Mouse (Mus musculus): ENCODE results near the gene Carmil2. TPM values are rescaled to one million over a fixed set of nuclear protein-coding genes. Genes with fewer than 3 reads are reported as not detected.

Gene Carmil2
- total RNA-seq, 2 experiments from 2014 or later = 1.2 to 1.4 TPM

- DNase-seq = no peak
Observed at GRCm38 (mm10) chr8:105695080-105695780, 9.2 kb downstream of the Carmil2 start.

GRCm38 (mm10) chr8:105697196-105697780 is 11.2 kb downstream of the Carmil2 start:
- DNase-seq = no peak

GRCm38 (mm10) chr8:105698734-105699133 is 12.7 kb downstream of the Carmil2 start:
- DNase-seq = no peak

- DNase-seq = no peak
Observed at GRCm38 (mm10) chr8:105699488-105700215, 13.6 kb downstream of the Carmil2 start.

DNA sequence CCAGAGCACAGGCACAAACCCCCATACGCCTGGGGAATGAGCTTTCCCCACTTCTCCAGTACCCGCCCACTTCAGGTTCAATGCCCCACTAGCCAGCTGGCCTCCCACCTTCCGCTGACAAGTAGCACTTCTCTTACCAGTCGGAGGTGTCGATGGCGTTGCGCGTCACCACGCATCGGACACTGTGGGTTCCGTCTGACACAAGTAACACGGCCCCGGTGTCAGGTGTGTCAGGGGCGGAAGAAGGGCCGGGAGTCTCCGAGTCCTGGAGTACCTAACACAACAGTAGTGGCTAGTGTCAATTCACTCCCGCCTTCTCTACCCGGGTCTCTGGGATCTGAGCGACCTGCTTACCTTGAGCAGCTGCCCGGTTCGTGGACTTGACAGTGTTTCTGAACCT is 14.5 kb downstream of the Carmil2 start:
- peak; percentile 46 to 52 for DNase-seq

DNA sequence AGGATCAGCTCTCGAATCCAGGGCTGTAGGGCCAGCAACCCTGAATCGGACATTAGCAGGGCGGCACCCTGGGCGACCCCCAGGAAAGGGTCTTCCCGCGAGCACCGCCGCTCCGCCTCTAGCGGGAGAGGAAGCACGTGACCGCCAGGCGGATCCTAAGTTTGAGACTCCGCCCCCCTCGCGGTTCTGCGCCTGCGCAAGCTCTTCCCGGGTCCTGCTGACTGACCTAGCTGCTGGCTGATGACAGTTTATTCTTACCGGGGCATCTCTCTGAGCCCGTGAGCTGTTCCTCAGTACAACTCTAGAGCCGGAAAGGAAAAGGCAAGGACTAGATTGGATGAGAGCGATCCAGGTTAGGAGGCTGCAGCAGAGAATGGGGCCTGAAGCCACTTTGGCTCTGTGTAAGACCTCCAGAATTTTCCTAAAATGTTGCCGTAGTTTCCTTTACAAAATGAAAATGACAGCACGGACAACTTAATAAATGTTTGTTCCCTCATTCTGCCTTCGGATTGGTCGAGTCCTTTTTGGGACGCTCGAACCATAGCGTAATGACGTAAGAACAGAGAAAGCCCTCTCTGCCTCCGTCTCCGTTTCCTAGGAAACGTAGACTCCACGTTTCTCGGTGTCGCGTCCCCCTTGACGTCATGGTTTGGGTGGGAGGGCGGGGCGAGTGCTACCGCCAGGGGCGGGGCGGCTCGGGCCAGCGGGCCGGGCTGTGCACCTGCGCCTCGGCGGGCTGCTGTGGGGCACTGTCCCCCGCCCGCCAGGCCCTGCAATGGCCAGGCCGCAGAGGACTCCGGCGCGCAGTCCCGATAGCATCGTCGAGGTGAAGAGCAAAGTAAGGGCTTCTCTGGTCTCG is 15.1 kb downstream of the Carmil2 start, which contains the start of the genes Acd and Pard6a:
TSS of gene Acd (minus strand) at position 137 of the 859 bp plus-strand sequence.
TSS of gene Pard6a (plus strand) at position 183 of the 859 bp plus-strand sequence.
- DNase-seq = peak; percentile 98

DNA sequence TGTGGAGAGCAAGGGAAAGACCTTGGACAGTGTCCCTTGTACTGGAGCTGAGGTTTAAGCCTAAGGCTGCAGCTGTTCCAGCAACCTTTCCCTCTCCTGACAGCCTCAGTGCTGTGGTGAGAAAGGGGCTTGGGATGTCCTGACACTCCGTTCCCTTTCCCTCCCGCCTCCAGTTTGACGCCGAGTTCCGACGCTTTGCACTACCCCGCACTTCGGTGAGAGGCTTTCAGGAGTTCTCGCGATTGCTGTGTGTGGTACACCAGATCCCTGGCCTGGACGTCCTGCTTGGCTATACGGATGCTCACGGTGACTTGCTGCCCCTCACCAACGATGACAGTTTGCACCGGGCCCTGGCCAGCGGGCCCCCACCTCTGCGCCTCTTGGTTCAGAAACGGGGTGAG is 15.9 kb downstream of the Carmil2 start:
- no peak for DNase-seq

GRCm38 (mm10) chr8:105702731-105703415 is 16.8 kb downstream of the Carmil2 start:
- no peak for DNase-seq

GRCm38 (mm10) chr8:105704146-105704812 is 18.2 kb downstream of the Carmil2 start:
- DNase-seq = no peak

DNA sequence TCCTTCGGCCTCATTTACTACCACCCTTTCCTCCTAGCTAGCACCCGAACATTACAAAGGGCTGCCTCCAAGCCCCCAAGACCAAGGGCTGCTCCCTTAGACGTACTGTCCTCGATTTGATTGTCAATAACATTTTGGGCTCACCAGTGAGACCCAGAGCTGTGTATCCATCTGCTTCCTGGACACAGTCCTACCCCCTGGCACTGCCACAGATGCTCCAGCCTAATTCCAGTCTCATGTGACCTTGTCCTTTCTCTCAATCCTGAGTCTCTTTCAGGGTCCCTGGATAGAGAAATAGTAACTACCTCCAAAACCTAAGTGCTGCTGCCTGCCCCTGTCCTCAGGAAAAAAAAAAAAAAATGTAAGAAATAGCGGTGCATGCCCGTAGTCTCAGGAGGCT is 18.9 kb downstream of the Carmil2 start:
- DNase-seq = no peak

DNA sequence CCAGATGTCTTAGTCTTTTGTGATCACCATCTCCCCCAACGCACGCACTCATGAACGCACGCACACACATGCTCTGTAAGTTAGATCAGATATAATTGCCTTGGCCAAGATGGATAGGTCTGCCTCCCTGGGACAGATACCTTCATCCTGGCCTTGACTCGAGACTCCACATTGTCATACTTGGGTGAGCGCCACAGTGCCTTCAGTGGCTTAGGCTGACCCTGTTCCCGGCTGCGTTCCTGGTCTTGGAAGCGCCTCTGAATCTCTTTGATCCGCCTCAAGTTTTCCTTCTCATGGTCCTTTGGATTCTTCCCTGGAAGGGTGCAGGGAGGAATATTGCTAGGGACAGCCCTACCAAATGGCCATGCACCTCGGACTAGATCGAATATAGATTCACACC is 20.4 kb downstream of the Carmil2 start:
- DNase-seq = no peak

DNA sequence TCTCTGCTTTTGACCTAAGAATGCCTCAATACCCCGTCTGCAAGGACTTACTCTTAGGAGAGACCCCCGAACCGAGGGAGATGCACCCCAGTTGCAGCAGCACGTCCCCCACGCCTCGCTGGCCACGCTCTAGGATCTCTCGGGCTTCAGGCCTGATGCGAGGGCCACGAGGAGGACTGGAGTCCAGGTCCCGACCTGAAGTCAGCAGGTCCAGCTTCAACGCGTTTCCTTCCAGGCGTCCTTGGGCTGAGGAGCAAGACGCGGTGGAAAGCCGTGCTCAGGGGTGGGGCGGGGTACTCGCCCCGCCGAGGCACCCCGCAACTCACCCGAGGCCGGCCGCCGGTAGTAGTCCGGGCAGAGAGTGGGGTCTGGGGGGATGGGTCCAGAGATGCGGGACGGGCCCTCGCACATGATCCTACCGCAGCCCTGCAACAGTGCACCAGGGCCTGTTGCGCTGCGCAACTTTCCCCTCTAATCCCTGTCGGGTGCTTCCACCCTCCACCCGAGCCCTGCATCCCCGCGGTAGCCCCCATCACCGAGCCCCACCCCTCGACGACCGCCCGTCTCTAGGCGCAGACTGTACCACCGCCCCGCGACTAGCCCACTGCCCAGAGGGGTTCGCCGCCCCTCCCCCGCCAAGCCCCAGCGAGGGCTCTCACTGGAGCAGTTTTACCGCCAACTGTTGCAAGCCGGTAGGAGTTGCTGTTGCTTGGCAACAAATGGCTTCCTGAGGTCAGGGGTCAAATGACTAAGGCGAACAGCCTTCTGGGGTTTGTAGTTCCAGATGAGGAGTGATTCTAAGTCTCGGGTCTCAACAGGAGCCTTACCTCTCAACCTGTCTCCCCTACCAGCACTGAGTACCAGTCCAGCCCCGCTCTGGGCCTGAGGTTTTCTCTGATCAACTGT is 21.7 kb downstream of the Carmil2 start, which contains the start of the genes 4933405L10Rik and Enkd1:
TSS of gene 4933405L10Rik (plus strand) at position 158 of the 906 bp plus-strand sequence.
TSS of gene Enkd1 (minus strand) at position 713 of the 906 bp plus-strand sequence.
- DNase-seq = peak; percentile 85 to 88

- DNase-seq = no peak
Observed at GRCm38 (mm10) chr8:105708675-105709074, 22.6 kb downstream of the Carmil2 start.

GRCm38 (mm10) chr8:105709317-105709716 is 23.2 kb downstream of the Carmil2 start:
- DNase-seq = no peak

DNA sequence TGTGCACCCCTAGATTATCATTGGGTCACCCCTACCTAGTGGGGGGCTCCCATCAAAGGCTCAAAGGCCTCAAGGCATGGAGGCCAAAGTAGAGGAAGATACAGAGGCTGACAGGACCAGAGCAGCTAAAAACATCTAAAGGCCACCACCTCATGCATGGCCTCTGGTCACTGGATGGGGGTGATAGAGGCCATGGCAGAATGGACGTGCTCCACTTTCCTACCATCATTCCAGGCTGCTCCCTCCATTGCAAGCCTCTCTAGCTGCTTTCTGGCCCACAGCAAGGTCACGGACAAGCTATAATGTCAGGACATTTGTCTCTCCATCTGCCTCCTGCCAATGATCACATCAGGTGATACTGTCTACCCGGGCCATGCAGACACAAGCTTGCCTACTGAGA is 26.2 kb downstream of the Carmil2 start:
- DNase-seq = no peak

DNA sequence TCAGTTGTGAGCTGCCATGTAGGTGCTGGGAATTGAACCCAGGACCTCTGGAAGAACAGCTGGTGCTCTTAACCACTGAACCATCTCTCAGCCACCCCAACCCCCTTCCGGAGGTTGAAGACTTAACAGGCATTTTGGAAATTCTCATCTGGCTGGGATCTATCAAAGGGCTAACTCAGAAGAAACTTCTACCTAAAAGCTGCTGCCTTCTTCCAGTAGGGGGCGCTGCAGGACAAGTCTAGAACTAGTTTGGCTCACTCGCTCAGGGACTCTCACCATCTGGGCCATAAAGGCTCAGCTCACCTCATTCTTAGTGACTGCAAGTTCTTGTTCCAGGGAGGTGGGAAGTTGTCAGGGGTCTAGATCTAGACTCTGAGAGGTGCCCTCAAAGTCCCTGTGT is 28.1 kb downstream of the Carmil2 start:
- peak; percentile 91 for DNase-seq

DNA sequence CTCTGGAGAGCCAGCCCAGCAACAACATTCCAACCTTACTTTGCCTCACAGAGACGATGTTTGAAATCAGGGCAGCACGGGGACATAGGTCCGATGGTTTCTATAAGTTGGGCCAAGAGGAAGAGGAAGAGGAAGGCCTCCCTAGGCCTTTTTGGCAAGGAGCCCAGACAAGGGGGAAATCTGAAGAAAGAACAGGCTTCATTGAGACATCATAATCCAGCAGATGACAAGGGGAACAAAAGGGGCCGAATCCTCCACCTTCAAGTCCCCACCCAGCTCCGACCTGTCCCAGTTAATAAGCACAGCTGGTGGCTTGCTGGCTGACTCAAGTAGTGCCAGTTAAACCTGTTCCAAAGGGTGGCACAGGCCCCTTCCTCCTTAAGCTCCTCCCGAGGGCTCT is 29.0 kb downstream of the Carmil2 start:
- no peak for DNase-seq

DNA sequence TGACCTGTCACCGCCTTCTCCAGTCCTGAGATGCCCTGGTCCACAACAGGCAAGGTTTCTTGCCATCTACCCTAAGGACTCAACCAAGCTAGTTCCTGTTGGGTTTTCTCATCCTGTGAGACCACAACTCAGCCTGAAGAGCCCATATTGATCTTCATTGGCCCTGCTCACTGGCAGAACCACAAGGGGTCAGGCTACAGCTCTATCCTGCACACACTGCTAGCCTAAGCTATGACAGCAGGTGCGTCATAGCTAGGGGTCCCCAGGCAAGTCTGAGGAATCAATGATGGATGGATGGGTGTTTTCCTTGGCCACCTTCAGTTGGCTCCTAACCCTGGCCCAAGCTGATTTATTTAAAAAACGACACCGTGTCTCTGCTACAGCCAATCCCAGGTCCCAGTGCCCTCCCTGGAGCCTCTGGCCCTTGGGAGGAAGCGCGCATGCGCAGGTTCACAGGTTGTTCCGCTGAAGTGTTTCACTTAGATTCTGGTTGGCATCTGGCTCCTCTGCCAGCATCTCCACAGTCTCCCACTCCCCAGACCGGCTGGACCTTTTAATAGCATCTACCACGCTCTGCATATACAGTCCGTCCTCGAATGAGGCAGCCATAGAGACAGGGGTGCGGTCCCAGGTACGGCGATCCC is 30.4 kb downstream of the Carmil2 start:
- DNase-seq = no peak

GRCm38 (mm10) chr8:105719637-105720036 is 33.6 kb downstream of the Carmil2 start:
- peak in 1 of 2 experiments; percentile 25 for DNase-seq
